Mouse (Mus musculus) liver, embryonic 11.5 days (tissue): ENCODE data around the gene Gm49776. TPM values are rescaled to one million over a fixed set of nuclear protein-coding genes. Genes with fewer than 3 reads are reported as not detected.

Experiments used
- ATAC-seq: fragments of 200-750 bp; cut with Nextera tagmentation; replicated peaks from 2 replicates; pipeline ENCODE4 v1.8.0; 2017; ENCODE audit warnings: moderate number of reproducible peaks, mild to moderate bottlenecking, moderate TSS enrichment, moderate library complexity; ENCODE audit not compliant: low FRiP score
- DNase-seq: peaks from one replicate; pipeline ENCODE4 v3.0.0-alpha.2; 2017; ENCODE audit warnings: low spot score
- H3K27ac ChIP-seq: fragments of 300-500 bp; sonication (generic); 2 replicates; pipeline ENCODE4 v1.5.1; 2014; ENCODE audit warnings: mild to moderate bottlenecking, low read depth, low read length, control low read depth
- H3K27me3 ChIP-seq: fragments of 300-500 bp; sonication (generic); replicated peaks from 2 replicates; pipeline ENCODE4 v1.6.1; 2014; ENCODE audit warnings: low read length, mixed read lengths; ENCODE audit not compliant: control insufficient read depth, insufficient read depth
- H3K36me3 ChIP-seq: fragments of 300-500 bp; sonication (generic); 2 replicates; pipeline ENCODE4 v1.6.1; 2014; ENCODE audit warnings: mild to moderate bottlenecking, low read length, moderate library complexity, mixed read lengths; ENCODE audit not compliant: control insufficient read depth, insufficient read depth
- H3K4me1 ChIP-seq: fragments of 300-500 bp; sonication (generic); replicated peaks from 2 replicates; pipeline ENCODE4 v1.6.1; 2014; ENCODE audit warnings: low read length, mixed read lengths; ENCODE audit not compliant: control insufficient read depth, insufficient read depth
- H3K4me2 ChIP-seq: fragments of 300-500 bp; sonication (generic); 2 replicates; pipeline ENCODE4 v1.6.1; 2014; ENCODE audit warnings: mild to moderate bottlenecking, control low read depth, moderate library complexity
- H3K4me3 ChIP-seq: fragments of 300-500 bp; sonication (generic); 2 replicates; pipeline ENCODE4 v1.5.1; 2014; ENCODE audit warnings: low read depth, low read length, control low read depth
- H3K9ac ChIP-seq: fragments of 300-500 bp; sonication (generic); 2 replicates; pipeline ENCODE4 v1.6.1; 2014; ENCODE audit warnings: low read depth, low read length, control low read depth
- H3K9me3 ChIP-seq: fragments of 300-500 bp; sonication (generic); 2 replicates; pipeline ENCODE4 v1.6.1; 2016; ENCODE audit warnings: low read length, inconsistent platforms, mixed read lengths; ENCODE audit not compliant: control insufficient read depth
- WGBS: fragments of 180-500 bp; shearing (Covaris S2); extraction: QIAGEN DNeasy Blood & Tissue Kit; methylation state at CpG from one replicate; pipeline ENCODE4 v1.1.7; 2014; 5-methylcytosine and 5-hydroxymethylcytosine counted together
- polyA plus RNA-seq: library from polyadenylated mRNA; unstranded; fragments of >200 nt; fragmentation: Nextera tagmentation; extraction: Ambion mirVana; gene quantifications from 2 replicates; pipeline ENCODE4 v1.2.1, GENCODE M21; 2014

The Gm49776 gene
- polyA plus RNA-seq, 1 experiment from 2014 or later = 1.5 TPM

DNA sequence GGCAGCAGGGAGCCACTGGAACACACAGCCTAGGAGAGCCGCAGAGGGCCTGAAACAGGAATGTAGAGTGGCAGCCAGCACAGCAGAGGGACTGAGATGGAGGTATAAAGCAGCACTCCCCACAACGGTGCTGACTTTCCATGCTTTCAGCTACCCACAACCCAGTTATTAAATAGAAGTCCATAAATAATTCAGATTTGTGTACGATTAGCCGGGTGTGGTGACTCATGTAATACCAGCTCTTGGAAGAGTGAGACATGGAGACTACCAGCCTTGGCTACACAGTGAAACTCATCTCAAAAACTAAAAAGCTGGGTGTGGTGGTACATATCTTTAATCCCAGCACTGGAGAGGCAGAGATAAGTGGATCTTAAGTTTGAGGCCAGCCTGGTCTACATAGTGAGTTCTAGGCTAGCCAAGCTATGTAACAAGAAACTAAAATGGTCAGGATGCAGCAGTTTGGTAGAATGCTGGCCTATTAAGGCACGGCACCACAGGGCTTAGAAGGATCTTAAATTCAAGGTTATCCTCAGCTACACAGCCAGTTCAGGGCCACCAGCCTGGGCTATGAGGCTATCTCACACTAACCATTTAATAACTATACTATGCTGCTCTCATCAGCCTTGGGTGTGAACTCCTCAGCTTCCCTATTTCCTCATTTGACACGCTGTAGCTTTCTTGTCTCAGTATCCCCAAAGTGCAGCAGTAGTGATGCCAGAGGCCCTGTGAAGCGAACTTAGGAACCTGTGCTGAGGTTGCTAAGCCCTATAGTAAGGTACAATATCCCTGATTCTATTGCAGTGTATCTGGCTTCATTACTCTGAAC lies 21.2 kb downstream of the Gm49776 start:
- 73% methylated on average over 7 of the region's 7 CpGs for WGBS

DNA sequence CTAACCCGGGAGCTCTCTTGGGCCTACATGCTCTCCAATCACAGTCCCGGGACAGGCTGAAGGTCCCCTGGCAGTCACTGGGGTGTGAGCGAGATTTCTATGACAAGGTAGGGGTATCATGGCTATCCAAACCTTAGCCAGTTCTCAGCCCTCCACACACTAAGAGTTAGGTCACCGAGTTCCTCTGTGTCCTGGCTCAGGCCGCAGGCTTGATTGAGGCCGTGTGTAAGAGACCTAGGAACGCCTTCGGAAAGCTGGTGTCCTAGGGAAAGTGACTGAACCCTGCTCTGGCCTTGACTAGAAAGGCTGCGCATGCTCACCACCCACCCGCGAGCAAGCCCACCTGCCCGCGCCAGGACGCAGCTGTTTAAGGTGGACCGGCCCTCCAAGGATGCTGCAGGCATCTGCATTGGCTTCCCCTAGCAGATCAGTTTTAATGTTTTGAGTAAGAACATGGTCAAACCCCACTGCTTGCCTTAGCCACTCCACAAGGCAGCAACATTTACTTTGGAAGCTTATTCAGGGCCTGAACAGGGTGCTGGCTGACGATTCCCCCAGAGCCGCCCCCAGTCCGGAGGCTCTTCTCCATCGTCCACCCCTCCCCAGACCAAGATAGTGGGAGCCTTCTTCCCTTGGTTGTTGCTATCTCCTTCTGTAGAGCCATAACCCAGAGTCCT lies 22.6 kb downstream of the Gm49776 start:
- 8% methylated on average over 19 of the region's 19 CpGs for WGBS
- ATAC-seq (peak; percentile 33; the same call in 1 of the 2 replicates), DNase-seq (peak; percentile 73)
- Histone ChIP-seq H3K36me3 (peaks cover 20% of the 10 kb centered on the region), H3K4me1 (peaks cover 12% of the 10 kb centered on the region), H3K9ac (peak overlapping the region; percentile 72), H3K27me3 (peaks cover 6% of the 10 kb centered on the region; the same call in 1 of the 2 replicates), H3K4me2 (peak overlapping the region; percentile 88), H3K27ac (peak overlapping the region; percentile 63), H3K9me3 (no peaks in the 10 kb centered on the region), H3K4me3 (peak overlapping the region; percentile 79)

More for the DNA sequence above, 21.2 kb downstream of the Gm49776 start:
- Histone ChIP-seq H3K27me3 (peaks cover 6% of the 10 kb centered on the region; the same call in 1 of the 2 replicates), H3K9me3 (no peaks in the 10 kb centered on the region), H3K36me3 (peaks cover 34% of the 10 kb centered on the region), H3K9ac (no peak overlapping the region), H3K27ac (no peak overlapping the region), H3K4me1 (peaks cover 12% of the 10 kb centered on the region), H3K4me3 (no peak overlapping the region), H3K4me2 (no peak overlapping the region)
- no peak for ATAC-seq
- no peak for DNase-seq

DNA sequence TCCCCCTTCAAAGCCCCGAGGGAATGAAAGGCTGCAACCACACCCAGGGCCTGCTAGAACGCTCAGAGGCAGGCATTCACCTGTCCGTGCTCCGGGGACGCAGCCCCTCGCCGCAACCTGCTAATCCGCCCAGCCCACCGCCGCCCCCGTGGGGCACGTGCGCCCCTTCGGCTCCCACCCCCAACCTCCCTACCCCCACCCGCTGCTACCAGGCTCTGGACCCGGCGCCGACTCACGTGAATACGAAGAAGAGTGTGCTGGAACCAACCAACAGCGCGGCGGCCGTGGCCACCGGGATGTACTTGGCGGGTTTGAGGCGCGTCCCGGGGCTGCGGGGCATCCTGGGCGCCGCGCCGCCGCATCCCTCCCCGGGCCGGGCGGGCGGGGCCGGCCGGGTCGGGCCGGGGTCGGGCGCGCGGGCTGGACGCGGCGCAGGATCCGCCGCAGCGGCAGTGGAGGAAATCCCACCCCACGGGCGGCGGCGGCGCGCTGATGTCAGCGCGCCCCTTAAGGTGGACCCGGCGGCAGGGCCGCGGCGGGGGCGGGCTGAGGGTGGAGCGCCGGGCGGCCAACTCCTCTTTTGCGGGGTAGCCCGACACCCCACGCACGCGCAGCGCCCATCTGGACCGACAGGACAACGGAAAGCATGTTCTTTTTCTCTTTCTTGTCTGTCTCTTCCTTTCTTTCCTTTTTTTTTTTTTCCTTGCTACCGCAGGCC lies 23.3 kb downstream of the Gm49776 start, which contains the start of gene Zdhhc8:
Gene Zdhhc8 (minus strand): TSS at position 466 of the 718 bp plus-strand sequence.
- DNase-seq = no peak

DNA sequence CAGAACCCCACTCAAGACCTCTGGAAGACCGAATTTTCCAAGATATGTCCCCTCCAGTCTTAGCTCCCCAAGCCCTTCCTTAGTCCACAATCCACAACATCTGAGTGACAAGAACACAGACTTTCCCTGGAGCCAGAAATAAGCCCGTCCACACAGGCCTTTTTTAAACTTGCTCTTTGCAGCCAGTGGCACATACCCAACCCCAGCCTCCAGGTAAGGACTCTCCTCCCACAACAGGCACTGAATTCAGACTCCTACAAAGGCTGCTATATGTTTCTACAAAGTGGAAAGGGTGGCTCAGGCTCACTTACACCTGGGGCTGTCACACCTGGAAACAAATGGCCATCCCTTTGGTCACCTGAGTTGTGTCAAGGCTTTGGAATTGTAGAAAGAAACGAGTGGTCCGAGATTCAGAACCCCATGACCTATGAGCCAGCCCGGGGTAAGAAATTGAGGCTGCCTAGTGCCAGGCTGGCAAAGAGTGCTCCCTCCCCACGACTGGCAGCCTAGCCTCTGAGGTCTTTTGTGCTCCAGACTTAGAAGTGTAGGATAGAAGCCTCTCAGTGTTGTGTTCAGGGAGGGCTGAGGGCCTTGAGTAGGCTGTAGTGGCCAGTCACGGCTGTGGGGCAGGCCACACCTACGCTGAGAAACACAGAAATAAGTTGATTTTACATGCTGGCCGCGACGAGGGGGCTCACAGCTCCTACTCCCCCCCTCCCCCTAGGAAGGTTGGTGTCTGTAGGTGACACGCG lies 24.0 kb downstream of the Gm49776 start:
- ATAC-seq (no peak), DNase-seq (peak; percentile 54)
- H3K4me2 ChIP-seq = peak overlapping the region; percentile 88

More for the DNA sequence above, 23.3 kb downstream of the Gm49776 start, which contains the start of gene Zdhhc8:
- peaks cover 12% of the 10 kb centered on the region for H3K4me1 ChIP-seq
- H3K27me3 ChIP-seq = peaks cover 6% of the 10 kb centered on the region; the same call in 1 of the 2 replicates
- H3K9me3 ChIP-seq = no peaks in the 10 kb centered on the region
- peak within 1 kb of the TSS; percentile 79 for H3K4me3 ChIP-seq
- peak within 1 kb of the TSS; percentile 88 for H3K4me2 ChIP-seq
- ATAC-seq = peak; percentile 60
- H3K36me3 ChIP-seq = peaks cover 14% of the 10 kb centered on the region
- WGBS = under 1% methylated on average over 61 of the region's 79 CpGs
- peak within 1 kb of the TSS; percentile 63 for H3K27ac ChIP-seq
- H3K9ac ChIP-seq = peak within 1 kb of the TSS; percentile 72

DNA sequence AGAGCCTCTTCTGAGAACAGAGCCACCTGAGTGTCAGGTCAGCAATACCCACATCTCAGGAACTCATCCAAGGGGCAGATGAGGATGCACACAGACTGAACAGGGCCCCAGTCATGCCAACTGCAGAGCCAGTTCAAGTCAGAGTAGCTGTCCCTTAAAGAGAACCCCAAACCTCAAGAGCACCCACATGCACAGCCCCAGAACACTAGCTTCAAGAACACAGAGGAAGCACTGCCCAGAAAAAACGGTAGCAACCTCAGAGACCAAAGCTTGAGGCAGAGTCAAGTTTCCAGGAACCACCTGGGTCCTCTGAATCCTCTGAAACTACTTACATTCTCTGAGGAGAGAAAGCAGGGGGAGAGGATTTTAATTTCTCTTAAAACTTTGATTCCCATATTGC lies 24.7 kb downstream of the Gm49776 start:
- H3K27ac ChIP-seq = no peak overlapping the region
- H3K9me3 ChIP-seq = no peaks in the 10 kb centered on the region
- H3K4me1 ChIP-seq = peaks cover 12% of the 10 kb centered on the region
- no peak for DNase-seq
- no peak overlapping the region for H3K9ac ChIP-seq
- no peak for ATAC-seq
- peaks cover 6% of the 10 kb centered on the region; the same call in 1 of the 2 replicates for H3K27me3 ChIP-seq
- H3K4me3 ChIP-seq = no peak overlapping the region
- peaks cover 5% of the 10 kb centered on the region; the same call in 1 of the 2 replicates for H3K36me3 ChIP-seq
- 30% methylated on average over 1 of the region's 1 CpGs for WGBS
- no peak overlapping the region for H3K4me2 ChIP-seq

More for the DNA sequence above, 24.0 kb downstream of the Gm49776 start:
- Histone ChIP-seq H3K9me3 (no peaks in the 10 kb centered on the region), H3K4me1 (peaks cover 12% of the 10 kb centered on the region), H3K9ac (peak overlapping the region; percentile 72), H3K4me3 (peak overlapping the region; percentile 79), H3K27ac (no peak overlapping the region), H3K27me3 (peaks cover 6% of the 10 kb centered on the region; the same call in 1 of the 2 replicates), H3K36me3 (peaks cover 10% of the 10 kb centered on the region)
- WGBS = 23% methylated on average over 13 of the region's 13 CpGs

DNA sequence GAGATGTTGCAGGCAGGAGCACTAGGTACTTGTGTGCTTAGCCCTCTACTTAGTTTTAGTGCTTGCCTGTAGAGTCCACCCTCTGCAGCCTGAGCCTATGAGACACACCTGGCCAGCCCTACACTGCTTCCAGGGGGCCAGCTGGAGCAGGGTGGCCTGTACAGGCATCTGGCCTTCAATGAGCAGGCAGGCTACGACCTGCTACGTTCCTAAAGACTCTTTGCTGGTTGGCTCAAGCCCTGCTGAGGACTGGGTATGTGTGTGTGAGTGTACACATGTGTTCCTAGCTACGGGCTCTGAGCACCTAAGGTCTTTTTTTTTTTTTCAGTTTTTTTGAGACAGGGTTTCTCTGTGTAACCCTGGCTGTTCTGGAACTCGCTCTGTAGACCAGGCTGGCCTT lies 26.7 kb downstream of the Gm49776 start:
- peaks cover 15% of the 10 kb centered on the region for H3K4me1 ChIP-seq
- H3K4me3 ChIP-seq = no peak overlapping the region
- H3K27me3 ChIP-seq = peaks cover 6% of the 10 kb centered on the region; the same call in 1 of the 2 replicates
- H3K36me3 ChIP-seq = no peaks in the 10 kb centered on the region; the same call in 1 of the 2 replicates
- H3K9ac ChIP-seq = no peak overlapping the region
- no peak overlapping the region for H3K27ac ChIP-seq
- no peak overlapping the region for H3K4me2 ChIP-seq
- H3K9me3 ChIP-seq = no peaks in the 10 kb centered on the region
- 86% methylated on average over 4 of the region's 4 CpGs for WGBS
- DNase-seq = no peak
- ATAC-seq = no peak

DNA sequence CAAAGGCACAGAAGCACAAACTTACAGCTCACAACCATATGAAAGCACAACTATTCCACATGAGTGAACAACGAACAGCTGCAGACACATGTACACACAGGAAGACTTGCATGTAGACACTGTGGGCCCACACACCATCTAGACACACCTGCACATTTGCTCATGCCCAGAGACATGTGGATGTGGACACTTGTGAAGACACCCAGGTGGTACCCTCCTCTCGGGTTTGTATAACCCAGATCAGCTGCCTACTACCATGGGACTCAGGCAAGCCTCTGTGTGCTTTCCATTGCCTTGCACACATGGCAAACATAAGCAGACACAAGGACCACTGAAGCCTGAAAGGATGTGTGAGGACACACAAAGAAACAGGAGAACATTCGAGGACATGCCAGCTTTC lies 27.1 kb downstream of the Gm49776 start:
- H3K27ac ChIP-seq = no peak overlapping the region
- WGBS = 77% methylated on average over 3 of the region's 3 CpGs
- no peak overlapping the region for H3K4me3 ChIP-seq
- H3K9me3 ChIP-seq = no peaks in the 10 kb centered on the region
- H3K36me3 ChIP-seq = no peaks in the 10 kb centered on the region; the same call in 1 of the 2 replicates
- no peak for DNase-seq
- peaks cover 6% of the 10 kb centered on the region; the same call in 1 of the 2 replicates for H3K27me3 ChIP-seq
- H3K4me1 ChIP-seq = peaks cover 15% of the 10 kb centered on the region
- no peak overlapping the region for H3K9ac ChIP-seq
- no peak for ATAC-seq
- no peak overlapping the region for H3K4me2 ChIP-seq
